Mouse (Mus musculus) adrenal gland, adult 18-20 months (tissue): ENCODE data around the gene Chrd. TPM values are rescaled to one million over a fixed set of nuclear protein-coding genes. Genes with fewer than 3 reads are reported as not detected.

Source experiments
- DNase-seq, 2 experiments: peaks; one replicate each; pipeline ENCODE4 v3.0.0; 2021 to 2022; ENCODE audit warnings: low spot score in 2 of 2
- long read RNA-seq, 2 experiments: library from polyadenylated mRNA; stranded (forward); transcript quantifications; one replicate each; pipeline ENCODE4 v2.0.0; 2021
- total RNA-seq, 2 experiments: library from RNA; stranded (reverse); gene quantifications; 1 replicate in 1 of 2; 2 replicates in 1 of 2; pipeline ENCODE4 v1.2.3; 2021

Gene Chrd
- total RNA-seq, result 10 to 100 TPM in 1 of 2 experiments, 1 to 10 TPM in 1; 9.7 to 12.4 TPM
- long read RNA-seq, experiment 1, transcript Chrd-201 (23 exons, 3,275 nt), result major isoform, 8 of 15 reads
- long read RNA-seq, experiment 1, partial matches to known transcripts, result 1 of 15 reads
- long read RNA-seq, experiment 1, other reads (novel, unspliced or antisense), result 5 of 15 reads
- long read RNA-seq, experiment 2, transcript Chrd-201 (23 exons, 3,275 nt), result major isoform, 17 of 46 reads
- long read RNA-seq, experiment 2, partial matches to known transcripts, result 9 of 46 reads
- long read RNA-seq, experiment 2, other reads (novel, unspliced or antisense), result 18 of 46 reads

DNA sequence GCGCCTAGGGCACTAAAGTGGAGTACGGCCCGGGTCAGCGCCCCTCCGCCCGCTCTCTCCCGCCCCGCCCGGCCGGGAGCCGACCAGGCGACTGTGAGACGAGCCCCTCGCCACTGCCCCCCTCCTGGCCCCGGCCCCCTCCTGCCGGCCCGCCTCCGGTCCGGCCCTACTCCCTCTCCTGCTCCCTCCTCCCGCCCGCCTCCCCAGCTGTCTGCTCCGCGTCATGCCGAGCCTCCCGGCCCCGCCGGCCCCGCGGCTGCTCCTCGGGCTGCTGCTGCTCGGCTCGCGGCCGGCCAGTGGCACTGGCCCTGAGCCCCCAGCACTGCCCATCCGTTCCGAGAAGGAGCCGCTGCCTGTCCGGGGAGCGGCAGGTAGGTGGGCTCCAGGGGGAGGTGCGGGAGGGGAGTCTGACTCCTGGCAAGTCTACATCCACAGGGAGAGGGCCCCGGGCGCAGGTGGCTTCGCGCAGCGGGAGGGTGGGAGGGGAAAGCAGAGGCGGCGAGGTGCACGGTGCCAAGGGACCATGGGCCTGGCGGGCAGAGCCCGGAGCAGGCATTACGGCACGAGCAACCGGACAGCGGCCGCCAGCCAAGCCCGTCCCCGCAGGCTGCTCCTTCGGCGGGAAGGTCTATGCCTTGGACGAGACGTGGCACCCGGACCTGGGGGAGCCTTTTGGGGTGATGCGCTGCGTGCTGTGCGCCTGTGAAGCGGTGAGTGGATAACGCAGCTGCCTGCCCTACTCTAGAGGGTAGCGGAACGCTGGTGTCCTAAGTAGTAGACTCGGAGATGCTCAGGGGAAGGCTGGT lies at the start of gene Chrd:
Chrd (plus strand) TSS at position 203 of the 806 bp plus-strand sequence.
- peak; percentile 57 to 69 for DNase-seq

DNA sequence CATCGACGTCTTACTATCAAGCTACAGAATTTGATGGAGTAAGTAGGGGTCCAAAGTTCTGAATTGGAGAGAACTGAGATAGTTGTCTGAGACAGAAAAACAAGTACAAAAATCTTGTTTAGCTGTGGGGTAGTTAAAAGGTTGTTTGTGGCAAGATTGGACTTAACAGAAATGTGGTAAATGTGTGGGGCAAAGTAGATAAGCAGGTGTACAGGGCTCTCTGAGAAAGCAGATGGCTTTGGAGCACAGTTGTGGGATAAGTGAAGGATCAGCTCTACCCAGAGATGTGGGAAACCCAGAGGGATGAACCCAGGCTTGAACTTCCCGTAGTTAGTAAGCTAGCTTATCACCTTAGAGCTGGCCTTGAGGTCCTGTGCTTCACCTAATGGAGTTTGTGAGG lies 42.2 kb upstream of the Chrd start:
- no peak for DNase-seq

DNA sequence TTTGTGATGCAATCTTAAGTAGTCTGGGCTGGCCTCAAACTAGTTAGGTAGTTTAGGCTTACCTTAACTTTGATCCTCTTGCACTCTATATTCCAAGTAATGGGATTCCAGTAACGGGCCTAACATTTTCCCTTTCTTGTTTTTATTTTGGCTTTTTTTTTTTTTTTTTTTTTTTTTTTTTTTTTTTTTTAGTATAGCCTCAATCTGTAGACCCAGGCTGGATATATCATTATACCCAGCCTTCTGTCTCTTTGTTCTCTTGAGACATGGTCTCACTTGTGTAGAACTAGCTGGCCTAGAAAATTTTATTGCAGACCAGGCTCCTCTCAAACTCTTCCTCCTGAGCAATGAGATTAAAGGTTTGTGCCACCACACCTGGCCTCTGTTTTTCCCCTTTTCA lies 41.3 kb upstream of the Chrd start:
- no peak for DNase-seq

DNA sequence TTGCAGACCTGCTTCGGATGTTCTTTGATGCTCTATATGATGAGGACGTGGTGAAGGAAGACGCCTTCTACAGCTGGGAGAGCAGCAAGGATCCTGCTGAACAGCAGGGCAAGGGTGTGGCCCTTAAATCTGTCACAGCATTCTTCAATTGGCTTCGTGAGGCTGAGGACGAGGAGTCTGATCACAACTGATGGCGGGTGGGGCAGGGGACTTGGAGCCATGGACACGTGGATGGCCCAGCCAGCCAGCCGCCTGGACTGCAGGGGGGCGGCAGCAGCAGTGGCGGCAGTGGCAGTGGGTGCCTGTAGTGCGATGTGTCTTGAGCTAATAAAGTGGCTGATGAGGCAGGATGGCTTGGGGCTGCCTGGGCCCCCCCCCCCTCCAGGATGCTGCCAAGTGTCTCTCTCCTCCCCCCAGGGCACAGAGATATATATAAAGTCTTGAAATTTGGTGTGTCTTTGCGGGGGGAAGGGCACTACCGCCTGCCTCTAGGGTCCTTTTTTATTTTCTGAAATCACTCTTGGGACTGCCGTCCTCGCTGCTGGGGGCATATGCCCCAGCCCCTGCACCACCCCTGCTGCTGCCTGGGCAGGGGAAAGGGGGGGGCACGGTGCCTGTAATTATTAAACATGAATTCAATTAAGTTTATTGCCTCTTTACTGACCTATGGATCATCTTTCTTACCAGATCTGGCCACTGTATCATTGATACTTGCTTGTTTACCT lies 40.5 kb upstream of the Chrd start:
- DNase-seq, result no peak

DNA sequence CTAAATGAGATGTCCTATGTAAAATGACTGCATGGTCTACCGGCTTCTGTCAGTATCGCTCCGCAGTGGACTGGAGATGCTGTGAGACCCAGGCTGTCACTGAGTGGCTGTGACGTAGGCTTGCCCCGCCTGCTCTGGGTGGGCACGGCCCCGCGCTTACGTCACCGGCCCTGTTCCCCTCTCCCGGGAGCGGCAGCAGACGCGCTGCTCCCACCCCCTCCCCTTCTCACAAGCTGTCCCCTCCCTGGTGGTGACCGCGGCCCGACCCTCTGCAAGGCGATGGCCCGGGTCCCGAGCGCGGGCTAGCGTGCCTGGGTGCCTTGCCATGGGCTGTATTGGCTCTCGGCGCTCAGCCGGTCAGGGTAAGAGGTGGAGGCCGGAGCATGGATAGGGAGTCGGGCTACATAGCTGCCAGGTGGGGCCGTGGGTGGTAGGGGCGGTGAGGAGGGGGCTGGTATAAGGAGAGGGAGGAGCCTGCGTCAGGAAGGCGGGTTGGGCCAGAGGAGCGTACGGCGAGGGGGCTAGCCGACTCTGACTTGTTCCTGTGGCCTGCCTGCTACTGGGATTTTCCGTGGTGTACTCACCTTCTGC lies 39.7 kb upstream of the Chrd start, which contains the start of gene Fam131a:
Fam131a (plus strand) TSS at position 131 of the 591 bp plus-strand sequence.
- DNase-seq, result peak; percentile 86

DNA sequence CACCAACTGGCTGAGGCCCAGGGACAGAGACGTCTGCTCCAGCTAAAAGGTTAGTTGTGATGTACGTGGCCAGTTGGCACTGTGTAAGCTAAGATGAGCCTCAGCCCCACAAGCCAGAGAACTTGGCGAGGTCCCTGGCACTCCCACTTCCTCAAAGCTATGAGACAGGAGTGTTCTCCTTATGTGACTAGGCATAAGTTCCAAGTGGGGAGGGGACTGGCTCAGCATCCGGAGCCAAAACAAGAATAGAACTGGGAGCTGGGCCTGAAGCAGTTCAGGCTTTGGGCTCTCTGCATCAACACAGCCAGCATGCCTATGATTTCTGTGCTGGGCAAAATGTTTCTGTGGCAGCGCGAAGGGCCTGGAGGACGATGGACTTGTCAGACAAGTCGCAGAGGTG lies 38.1 kb upstream of the Chrd start:
- DNase-seq, result no peak

DNA sequence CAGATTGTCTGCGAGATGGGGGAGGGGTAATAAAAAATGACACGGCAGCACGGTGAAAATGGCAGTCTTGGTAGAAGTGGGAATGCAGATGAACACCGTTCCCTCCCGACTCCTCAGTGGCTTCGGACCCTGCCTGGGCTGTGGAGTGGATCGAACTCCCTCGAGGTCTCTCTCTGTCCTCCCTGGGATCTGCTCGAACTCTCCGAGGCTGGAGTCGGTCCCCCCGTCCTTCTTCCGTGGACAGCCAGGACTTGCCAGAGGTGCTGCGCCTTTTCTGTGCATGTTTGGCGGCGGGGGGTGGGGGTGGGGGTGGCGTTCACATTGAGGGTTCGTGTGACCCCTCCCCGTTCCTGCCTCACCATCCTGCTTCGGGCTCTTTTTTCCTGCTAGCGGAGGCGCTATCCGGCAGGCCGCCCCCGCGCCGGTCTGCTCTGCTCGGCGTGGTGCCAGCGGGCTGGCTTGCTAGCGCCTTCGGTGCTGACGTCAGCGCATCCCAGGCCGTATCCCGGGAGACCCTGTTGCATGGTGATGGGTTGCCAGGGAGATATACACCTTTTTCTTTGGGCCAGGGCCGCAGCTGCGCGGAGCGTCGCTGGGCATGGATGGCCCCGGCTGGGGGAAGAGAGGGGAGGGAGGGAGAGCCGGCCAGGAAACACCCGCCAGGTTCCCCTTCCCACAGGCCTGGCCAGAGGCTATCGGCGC lies 37.2 kb upstream of the Chrd start:
- peak; percentile 81 to 86 for DNase-seq

DNA sequence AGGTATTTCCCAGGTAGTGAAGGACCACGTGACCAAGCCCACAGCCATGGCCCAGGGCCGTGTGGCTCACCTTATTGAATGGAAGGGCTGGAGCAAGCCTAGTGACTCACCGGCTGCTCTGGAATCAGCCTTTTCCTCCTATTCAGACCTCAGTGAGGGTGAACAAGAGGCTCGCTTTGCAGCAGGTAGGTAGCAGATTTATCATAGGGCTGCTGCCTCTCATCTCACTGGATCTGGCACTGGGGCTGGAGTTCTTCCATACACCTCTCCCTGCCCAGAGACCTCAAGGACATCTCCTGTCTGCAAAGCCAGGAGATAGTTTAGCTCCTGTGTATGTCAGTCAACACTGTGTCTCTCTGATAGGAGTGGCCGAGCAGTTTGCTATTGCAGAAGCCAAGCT lies 33.7 kb upstream of the Chrd start:
- no peak for DNase-seq

DNA sequence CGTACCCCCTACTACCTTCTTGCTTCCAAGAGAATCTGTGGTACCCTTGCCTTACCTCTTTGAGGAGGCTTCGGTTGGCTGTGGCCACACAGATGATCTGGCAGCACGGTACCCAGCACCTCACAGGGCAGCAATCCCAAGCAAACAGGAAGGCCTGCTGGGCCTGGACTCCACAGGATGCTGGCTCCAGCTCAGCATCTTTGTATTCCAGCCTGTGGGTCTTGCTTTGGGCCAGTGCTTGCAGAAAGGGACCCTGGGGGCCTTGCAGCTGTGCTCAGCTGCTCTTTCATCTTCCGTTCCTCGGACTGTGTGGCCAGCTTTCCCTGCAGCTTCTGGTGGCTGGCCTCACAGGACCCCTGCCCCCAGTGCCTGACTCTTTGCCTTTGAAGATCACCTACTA lies 32.9 kb upstream of the Chrd start:
- no peak for DNase-seq

DNA sequence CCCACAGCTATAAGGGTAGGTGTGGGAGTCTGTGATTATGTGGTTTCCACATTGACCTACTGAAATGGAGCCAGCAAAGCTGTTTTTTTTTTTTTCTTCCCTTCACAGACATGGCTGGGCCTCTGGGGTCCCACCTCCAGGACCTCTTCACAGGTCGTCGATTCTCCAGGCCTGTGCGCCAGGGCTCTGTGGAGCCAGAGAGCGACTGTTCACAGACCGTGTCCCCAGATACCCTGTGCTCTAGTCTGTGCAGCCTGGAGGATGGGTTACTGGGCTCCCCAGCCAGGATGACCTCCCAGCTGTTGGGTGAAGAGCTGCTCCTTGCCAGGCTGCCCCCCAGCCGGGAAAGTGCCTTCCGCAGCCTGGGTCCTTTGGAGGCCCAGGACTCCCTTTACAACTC lies 31.6 kb upstream of the Chrd start:
- no peak for DNase-seq

DNA sequence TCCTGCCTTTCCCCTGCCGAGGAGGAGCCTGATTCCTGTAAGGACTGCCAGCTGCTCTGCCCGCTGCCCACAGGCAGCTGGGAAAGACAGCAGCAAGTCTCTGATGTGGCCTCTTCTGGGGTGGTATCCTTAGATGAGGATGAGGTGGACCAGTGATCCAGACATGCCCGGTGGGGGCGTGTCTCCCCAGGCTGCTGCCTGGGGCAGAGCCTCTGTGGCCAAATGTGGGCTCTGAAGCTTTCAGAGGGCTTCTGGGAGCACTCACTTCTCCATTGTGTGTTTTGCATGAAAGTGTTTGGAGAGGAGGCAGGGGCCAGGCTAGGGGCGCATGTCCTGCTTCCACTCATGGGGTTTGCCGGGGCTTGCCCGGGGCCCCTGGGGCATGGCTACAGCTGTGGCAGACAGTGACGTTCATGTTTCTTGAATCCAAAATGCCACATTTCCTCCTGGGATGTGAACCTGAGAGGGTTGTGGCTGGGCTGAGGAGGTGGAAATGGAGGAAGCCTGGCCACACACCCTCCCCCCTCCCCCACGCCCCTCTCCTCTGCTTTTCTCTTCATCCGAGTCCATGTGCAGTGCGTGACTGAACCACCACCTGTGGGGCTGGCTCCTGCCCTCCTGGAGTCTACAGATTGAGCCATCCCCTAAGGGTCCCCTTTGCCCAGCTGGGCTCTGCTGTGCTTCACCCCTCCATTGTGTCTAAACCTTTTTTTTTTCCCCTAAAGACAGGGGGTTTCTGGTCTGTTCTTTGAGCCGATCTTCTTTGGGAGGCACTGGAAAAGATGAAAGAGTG lies 31.0 kb upstream of the Chrd start:
- DNase-seq, result no peak

DNA sequence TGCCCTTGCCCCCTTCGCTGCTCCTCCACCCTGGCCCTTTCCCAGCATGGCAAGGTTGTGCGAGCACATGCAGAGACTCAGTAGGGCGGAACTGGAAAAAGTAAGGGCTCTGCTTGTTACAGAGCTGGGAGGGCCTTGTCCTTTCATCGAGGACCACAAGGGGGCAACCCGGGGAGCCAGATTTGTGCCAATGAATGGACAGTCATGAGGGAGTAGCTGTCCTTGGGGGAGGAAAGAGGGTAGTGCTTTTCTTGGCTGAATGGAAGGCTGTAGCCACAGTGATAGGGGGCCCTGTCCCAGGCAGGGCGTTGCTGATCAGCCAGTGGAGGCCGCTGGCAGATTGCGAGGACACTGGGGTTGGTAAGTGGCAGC lies 30.4 kb upstream of the Chrd start:
- DNase-seq, result peak; percentile 68 to 70

DNA sequence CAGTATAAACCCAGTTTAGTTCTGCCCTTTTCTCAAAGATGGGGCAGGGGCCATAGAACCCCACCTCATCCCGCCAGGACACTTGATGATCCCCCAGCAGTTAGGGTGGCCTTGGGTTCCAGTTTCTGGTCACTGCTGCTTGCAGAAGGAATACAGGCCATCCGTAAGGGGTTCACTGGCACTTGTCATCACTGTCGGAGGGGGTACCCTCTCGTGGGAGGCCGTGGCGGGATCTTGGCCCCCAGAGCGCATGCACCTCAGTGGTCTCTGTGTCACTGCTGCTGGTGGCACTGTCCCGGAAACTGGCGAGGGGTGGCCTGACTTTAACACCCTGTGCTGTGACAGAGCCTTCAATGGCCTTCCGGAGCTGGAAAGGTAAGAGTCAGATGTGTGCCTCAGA lies 29.9 kb upstream of the Chrd start:
- no peak for DNase-seq

DNA sequence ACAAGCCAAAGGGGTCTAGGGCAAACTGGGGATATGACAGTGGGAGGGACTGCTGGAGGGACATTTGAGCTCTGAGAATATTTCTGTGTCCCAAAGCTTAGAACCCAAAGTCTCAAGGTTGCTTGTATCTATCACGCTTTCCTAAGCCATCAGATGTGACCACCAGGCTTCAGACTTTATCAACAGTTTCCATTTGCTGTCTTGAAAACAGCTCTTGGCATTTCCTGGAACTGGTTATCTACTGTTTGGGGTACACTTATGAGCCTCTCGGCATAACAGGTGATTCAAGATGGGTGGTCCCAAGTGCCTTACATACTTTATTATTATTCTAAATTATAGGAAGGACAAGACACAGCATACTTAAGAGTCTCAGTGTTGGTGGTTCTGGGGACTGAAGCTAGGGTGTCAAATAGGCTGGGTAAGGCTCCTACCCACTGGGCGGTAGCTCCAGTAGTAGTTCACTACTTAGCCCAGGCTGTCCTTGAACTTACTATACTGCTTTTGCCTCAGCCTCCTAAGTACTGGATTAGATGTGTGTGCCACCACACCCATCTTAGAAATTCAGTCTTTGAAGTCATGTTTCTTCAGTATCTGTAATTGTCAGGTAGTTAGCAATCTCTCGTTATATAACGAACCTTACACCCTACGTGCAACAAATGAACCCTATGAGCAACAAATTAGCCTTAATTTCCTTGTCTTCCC lies 29.1 kb upstream of the Chrd start:
- DNase-seq, result no peak

DNA sequence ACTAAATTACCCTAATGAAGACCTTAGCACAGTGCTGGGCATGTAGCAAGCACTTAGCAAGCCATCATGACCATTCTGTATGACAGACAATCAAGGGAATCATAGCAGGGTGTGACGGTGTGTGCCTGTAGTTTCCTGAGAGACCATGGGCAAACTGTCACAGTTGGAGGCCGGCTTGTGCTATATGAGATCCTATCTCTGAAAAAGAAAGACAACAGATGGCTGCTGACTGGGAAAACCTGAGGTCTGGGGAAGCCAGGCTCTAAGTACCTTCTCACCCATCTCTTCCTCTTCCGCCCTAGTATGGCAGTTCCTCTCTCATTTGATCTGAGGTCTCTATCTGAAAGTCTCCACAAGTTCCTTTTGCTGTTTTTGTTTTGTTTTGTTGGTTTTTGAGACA lies 27.1 kb upstream of the Chrd start:
- DNase-seq, result no peak

DNA sequence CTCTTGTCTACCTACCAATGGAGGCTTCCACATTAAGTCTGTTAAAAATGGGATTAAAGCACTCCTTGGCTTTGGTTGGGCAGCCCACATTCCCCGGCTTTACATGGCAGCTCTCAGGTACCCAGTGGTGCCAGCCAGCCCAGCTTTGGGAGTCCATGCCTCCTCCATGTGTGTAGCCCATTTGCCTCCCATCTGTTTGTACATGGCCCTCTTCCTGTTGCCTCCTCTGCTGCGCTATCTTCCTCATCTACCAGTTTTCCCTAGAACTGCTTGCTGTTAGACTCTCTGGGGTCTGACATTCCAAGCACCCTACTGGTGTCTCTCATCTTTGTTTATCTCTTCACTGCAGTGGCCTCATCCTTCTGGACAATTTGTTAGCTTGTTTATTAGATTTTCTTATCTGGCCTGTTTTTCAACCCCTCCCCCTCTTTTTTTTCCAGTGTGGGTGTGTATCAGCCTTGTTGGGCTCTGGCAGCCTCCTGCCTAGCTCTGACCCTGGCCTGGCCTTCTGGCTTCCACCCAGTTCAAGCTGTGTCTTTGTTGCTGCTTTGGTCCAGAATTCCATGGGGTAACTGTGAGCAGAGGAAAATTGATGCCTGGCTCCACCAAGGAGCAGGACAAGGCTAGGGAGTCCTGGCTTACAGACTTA lies 26.4 kb upstream of the Chrd start:
- DNase-seq, result no peak

DNA sequence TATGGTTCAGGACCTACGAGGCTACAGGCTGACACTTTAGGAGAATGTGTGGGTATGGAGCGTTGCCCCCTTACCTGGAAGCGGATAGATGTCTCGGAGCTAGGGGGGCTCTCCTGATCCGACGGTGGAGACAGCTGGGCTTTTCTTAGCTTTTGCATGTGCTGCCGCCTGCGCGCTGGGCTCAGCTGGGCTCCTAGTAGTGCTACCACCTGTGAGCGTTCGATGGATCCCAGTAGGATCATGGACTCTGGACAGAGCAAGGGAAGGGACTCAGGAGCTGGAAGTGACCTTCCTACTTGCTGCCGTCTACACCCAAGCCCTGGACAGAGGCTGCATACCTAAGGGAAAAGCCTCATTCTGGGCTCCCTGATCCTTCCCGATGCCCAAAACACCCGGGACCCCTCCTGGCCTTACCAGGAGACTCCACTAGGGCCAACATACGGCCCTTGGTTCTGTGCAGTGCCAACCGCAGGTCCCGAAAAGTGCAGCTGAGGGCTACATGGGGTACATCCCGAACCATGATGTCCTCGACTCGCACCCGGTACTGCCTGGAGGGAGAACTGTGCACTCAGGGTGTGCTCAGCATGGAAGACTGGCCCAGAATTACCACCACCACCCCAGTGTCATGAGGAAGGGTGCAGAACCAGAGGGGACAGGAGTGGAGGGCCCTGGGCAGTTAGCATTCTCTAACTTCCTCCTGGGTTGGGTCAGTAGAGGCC lies 24.5 kb upstream of the Chrd start:
- no peak for DNase-seq
